Mouse (Mus musculus): ENCODE measurements around the gene Mycbp2.
A peak's percentile ranks its signal among the peaks of the same experiment; 100 is the strongest.

Mycbp2 gene

DNA sequence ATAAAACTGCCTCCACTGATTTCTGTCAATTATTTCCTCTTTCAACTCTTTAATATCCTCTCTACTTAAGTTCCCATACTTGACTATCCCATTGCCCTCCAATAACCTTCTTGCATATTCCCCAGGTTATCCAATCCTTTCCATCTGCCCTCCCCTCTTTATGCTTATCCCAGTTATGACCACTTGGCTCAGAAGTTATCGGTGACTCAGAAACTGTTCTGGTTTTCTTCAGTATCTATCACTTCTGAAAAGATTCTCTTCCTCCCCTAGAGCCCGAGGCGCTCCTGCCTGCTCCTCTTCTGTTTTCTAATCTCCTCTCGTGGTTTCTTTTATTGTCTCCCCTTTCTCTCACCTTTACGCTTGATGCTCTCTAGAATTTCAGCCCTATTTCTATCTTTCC is 2.8 kb downstream of the Mycbp2 start:
- Histone ChIP-seq H3K27me3 (ENCODE audit: control insufficient read depth, insufficient read depth, low read length, poor library complexity, severe bottlenecking) (no peaks in the 10 kb centered on the region), H3K36me3 (ENCODE audit: control insufficient read depth, insufficient read depth, low read length, poor library complexity, severe bottlenecking) (no peaks in the 10 kb centered on the region)
- DNase-seq (ENCODE audit: low read depth, low spot score), result no peak

DNA sequence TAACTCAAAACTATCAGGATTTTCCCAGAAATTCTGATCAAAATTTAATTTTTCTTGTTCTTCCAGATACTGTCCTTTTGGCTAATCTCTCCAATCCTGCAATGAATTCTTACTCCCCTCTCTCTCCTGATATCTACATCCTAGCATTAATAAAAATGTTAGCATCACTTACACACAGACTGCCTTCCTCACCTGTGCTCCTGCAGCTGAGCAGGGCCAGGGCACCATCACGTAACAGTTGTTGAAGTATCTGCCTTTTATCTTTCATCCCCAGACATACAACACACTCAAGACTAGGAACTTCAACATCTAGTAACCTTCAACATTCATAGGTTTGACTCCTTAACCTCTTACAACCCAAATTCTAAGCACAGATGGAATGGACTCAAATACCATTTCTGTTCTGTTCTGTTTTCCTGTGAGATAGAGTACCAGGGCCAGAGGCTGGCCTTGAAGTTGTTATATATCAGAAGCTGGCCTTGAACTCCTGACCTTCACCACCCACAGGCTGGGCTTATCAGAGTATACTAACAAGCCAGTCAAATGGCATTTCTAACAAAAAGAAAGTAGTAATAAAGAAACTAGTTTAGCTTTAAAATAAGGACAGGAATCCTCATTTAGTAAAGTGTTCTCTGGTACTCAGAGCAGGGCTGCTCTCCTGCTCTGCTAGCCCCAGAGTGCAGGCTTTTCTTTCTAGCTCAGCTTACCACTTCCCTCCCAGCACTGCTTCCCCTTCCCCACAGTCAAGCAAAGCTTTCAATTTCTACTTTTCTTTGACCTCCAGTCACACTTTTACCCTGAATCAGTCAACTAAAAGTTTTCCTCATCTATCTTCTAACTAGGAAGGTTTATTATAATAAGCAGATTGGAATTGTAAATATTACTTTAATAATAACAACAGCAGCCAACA is 5.0 kb downstream of the Mycbp2 start:
- Histone ChIP-seq H3K27me3 (ENCODE audit: control insufficient read depth, insufficient read depth, low read length, poor library complexity, severe bottlenecking) (no peaks in the 10 kb centered on the region), H3K36me3 (ENCODE audit: control insufficient read depth, insufficient read depth, low read length, poor library complexity, severe bottlenecking) (no peaks in the 10 kb centered on the region)
- peak; percentile 45 for DNase-seq (ENCODE audit: low read depth, low spot score)

DNA sequence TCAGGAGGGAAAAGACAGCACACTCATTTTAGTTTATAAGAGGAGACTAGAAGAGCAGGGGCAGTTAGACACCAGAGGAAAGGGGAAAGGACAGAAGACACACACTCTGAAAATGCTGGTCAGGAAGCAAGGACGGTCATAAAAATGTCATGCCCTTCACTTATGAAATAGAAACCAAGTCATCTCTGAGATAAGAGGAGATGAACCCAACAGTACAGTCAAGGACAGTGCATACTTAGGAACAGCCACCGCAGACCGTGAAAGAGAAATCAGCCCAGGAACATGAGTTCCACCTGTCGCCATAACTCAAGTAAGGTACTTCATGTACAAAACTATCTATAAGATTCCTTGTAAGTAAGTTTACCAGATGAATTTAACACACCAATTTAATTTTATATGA is 33.7 kb downstream of the Mycbp2 start:
- DNase-seq (ENCODE audit: low read depth, low spot score), result no peak
- Histone ChIP-seq H3K36me3 (ENCODE audit: control insufficient read depth, insufficient read depth, low read length, poor library complexity, severe bottlenecking) (peaks cover 9% of the 10 kb centered on the region), H3K27me3 (ENCODE audit: control insufficient read depth, insufficient read depth, low read length, poor library complexity, severe bottlenecking) (no peaks in the 10 kb centered on the region)

DNA sequence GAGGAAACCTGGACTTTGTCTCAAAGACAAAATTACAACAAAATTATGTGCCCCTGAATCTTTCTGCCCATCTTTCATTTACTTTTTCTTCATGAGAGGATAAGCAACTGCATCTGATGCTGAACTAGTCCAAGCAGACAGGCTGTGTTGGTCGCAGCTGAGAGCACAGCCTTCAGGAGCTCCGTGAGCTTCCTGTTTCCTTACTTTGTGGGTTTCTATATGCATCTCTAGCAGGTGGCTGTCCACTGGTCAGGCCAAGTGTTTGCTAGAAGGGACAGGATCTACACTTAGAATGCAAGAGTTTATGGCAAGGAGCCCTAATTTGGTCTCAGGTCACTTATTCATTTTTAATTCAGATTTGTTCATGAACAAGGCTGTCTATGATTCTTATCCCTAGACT is 50.4 kb downstream of the Mycbp2 start:
- Histone ChIP-seq H3K36me3 (ENCODE audit: control insufficient read depth, insufficient read depth, low read length, poor library complexity, severe bottlenecking) (peaks cover 5% of the 10 kb centered on the region), H3K27me3 (ENCODE audit: control insufficient read depth, insufficient read depth, low read length, poor library complexity, severe bottlenecking) (no peaks in the 10 kb centered on the region)
- peak; percentile 36 for DNase-seq (ENCODE audit: low read depth, low spot score)

DNA sequence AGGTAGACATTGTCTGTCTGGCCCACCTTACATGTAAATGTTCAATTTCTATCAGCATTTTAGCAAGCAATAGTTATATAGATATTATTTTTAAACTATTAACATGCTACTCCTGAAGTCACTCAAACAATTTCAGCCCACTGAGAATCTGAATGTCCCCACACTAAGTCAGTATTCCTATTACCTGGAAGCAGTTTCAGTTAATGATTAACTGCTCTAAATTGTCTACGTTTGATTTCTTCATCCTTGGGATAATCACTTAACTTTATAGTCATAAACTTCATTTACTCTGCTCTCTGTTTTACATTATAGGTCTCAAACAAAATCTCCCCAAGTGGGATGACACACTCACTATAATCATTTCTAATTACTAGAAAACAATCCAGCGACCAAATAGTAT is 60.0 kb downstream of the Mycbp2 start:
- H3K27me3 ChIP-seq (ENCODE audit: control insufficient read depth, insufficient read depth, low read length, poor library complexity, severe bottlenecking), result no peaks in the 10 kb centered on the region
- peaks cover 3% of the 10 kb centered on the region for H3K36me3 ChIP-seq (ENCODE audit: control insufficient read depth, insufficient read depth, low read length, poor library complexity, severe bottlenecking)
- no peak for DNase-seq (ENCODE audit: low read depth, low spot score)

DNA sequence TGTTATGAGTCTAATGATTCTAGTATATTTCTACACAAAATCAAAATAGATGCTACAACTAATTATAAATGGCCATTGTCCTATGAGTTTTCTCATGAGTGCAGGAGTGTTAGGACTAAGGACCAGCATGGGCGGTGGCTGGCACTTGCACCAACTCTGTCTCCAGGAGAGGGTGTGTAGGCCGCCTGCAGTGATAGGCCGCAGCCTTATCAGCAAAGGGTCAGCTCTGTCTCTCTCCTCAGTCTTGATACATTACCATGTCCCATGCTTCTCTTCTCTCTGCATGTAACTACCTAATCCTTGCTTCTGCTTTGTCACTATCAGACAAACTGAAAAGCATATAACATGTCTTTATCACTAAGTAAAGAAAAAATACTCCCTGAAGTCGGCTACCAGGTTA is 69.9 kb downstream of the Mycbp2 start:
- H3K27me3 ChIP-seq (ENCODE audit: control insufficient read depth, insufficient read depth, low read length, poor library complexity, severe bottlenecking), result no peaks in the 10 kb centered on the region
- peaks cover 6% of the 10 kb centered on the region; the same call in 1 of the 2 replicates for H3K36me3 ChIP-seq (ENCODE audit: control insufficient read depth, insufficient read depth, low read length, poor library complexity, severe bottlenecking)
- no peak for DNase-seq (ENCODE audit: low read depth, low spot score)

DNA sequence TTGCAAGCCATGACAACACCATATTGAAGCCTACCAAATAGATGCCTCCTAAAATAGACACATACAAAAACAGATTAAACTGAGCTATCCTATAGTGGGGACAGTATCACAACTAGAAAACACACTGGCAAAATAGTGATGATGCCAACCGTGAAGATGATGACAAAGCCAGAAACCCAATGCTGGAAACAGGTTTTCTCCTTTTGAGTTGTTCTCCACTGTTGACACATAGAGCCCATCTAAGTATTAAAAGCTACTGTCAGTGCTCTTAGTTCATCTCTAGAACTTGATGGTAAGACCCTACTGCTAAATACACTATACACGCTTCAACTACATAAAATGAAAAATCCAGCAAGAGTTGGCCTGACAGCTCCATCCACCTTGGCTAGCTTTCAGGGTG is 86.2 kb downstream of the Mycbp2 start:
- peaks cover 15% of the 10 kb centered on the region for H3K36me3 ChIP-seq (ENCODE audit: control insufficient read depth, insufficient read depth, low read length, poor library complexity, severe bottlenecking)
- no peak for DNase-seq (ENCODE audit: low read depth, low spot score)
- H3K27me3 ChIP-seq (ENCODE audit: control insufficient read depth, insufficient read depth, low read length, poor library complexity, severe bottlenecking), result no peaks in the 10 kb centered on the region

DNA sequence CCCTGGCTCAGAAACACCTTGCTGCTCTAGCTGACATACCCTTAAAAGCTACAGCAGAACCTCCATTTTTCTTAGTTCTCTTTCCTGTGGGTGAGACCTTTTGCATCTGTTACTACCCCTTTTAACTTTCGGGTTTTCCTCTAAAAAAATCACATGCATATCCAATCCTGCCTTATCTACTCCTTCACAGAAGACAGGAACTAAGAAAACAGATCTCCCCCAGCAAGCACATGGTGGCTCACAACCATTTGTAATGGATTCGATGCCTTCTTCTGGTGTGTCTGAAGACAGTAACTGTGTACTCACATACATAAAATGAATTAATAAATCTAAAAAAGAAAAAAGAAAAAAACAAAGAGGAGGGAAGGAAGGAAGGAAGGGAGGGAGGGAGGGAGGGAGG is 87.9 kb downstream of the Mycbp2 start:
- peaks cover 18% of the 10 kb centered on the region for H3K36me3 ChIP-seq (ENCODE audit: control insufficient read depth, insufficient read depth, low read length, poor library complexity, severe bottlenecking)
- H3K27me3 ChIP-seq (ENCODE audit: control insufficient read depth, insufficient read depth, low read length, poor library complexity, severe bottlenecking), result no peaks in the 10 kb centered on the region
- DNase-seq (ENCODE audit: low read depth, low spot score), result no peak

DNA sequence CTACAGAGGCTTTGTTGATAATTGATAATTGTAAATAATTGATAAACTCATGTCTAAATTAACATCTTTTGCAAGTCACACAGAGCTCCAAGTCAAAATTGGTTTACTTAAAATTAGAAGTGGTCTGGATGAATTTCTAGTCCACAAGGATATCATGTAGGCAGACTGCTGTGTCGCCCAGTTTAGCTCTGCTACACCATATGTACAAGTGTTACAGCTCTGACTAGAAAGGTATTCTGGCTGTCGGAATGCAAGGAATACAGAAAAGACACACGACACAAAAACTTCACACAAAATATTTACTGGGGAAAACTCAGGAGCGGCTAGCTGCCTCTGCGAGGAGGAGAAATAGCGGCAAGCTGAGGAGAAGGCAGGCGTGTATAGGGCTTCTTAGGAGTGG is 89.7 kb downstream of the Mycbp2 start:
- Histone ChIP-seq H3K36me3 (ENCODE audit: control insufficient read depth, insufficient read depth, low read length, poor library complexity, severe bottlenecking) (peaks cover 18% of the 10 kb centered on the region), H3K27me3 (ENCODE audit: control insufficient read depth, insufficient read depth, low read length, poor library complexity, severe bottlenecking) (no peaks in the 10 kb centered on the region)
- DNase-seq (ENCODE audit: low read depth, low spot score), result no peak

DNA sequence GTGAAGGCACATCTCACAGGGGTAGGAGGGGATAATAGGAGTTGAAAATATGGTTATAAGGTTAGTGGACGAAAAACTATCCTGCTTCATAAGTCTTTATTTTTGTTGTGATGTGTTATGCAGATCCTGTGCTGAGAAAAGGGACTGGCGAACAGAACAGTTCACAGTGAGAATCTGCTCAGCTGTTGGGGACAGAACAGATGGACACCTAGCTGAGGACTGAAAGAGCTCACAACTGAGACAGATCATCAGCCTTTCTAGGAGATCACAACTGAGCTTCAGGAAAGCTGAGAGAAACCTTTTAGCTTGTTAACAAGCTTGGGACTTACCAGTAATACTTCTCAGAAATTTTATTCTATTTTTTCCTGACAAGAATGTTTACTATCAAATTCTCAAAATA is 92.3 kb downstream of the Mycbp2 start:
- H3K36me3 ChIP-seq (ENCODE audit: control insufficient read depth, insufficient read depth, low read length, poor library complexity, severe bottlenecking), result peaks cover 15% of the 10 kb centered on the region; the same call in 1 of the 2 replicates
- no peaks in the 10 kb centered on the region for H3K27me3 ChIP-seq (ENCODE audit: control insufficient read depth, insufficient read depth, low read length, poor library complexity, severe bottlenecking)
- no peak for DNase-seq (ENCODE audit: low read depth, low spot score)

DNA sequence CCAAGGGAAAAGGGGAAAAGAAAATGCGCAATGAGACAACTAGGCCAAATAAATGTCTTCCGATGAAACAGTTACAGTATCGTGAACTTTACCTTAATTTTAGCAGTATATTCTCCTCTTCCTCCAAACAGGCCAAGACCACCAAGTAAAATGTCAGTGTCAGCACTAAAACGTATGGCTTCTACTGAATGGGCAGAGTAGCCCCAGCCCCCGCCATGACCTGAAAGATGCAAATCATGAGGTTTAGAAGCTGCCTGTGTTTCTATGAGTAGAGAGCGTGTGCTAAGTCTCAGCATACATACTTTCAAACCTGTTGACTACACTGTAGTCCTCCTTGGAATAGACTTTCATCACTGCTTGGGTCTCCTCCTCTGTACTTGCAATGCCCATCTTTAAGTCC is 104.6 kb downstream of the Mycbp2 start:
- DNase-seq (ENCODE audit: low read depth, low spot score), result no peak
- peaks cover 5% of the 10 kb centered on the region for H3K36me3 ChIP-seq (ENCODE audit: control insufficient read depth, insufficient read depth, low read length, poor library complexity, severe bottlenecking)
- H3K27me3 ChIP-seq (ENCODE audit: control insufficient read depth, insufficient read depth, low read length, poor library complexity, severe bottlenecking), result no peaks in the 10 kb centered on the region

DNA sequence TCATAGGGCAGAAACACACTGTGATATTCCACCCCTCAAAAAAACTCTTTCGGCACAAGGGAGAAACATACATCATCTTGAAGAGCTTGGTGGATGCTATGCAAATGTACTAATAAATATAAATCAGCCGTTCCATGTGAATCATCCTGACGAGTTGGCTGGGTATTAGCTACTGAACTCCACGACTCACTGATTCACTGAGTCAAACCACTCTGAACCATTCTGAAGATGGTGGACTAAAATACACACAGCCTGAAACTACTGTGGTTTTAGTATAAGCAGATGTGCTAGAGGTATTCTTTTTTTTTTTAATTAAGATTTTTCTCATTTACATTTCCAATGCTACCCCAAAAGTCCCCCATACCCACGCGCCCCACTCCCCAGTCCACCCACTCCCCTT is 111.8 kb downstream of the Mycbp2 start:
- DNase-seq (ENCODE audit: low read depth, low spot score), result no peak
- Histone ChIP-seq H3K36me3 (ENCODE audit: control insufficient read depth, insufficient read depth, low read length, poor library complexity, severe bottlenecking) (peaks cover 1% of the 10 kb centered on the region; the same call in 1 of the 2 replicates), H3K27me3 (ENCODE audit: control insufficient read depth, insufficient read depth, low read length, poor library complexity, severe bottlenecking) (no peaks in the 10 kb centered on the region)

DNA sequence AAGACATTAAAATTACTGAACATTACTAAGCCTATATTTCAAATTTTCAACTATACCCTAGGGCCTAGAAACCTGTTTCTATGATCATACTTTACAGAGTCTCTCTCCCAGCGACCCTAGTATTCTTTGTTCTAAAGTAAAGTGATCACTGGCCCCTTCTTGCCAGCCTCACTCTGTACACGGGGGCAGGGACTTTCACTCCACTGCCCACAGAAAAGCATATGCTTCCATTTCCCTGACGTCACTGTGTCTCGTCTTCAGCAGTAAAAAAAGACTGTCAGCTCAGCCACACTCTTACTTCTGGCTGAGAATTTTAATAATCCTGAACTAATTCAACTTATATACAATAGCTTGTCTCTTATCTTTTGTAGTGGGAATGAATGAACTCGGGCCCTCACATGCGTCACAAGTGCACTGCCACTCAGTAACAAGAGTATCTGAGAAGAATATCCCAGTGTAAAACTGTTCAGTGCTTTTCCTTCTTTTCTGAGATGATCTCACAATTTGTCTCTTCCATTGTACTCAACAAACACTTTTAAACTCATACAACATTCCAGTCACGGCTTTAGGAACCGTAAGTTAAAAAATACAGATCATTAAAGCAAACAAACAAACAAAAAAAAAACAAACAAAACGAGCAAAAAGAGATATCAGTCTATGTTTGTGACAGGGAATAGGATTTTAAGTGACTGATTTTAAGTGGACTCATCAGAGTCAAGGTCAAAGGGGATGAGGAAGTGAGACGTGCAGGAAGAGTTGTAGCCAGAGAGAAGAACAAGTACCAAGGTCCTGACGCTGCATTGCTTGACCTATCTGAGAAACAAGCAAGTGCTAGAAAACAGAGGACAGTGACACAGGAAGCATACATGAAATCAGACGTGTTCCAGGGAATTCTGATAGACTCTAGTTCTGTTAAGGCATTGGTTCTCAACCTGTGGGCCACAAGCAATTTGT is 112.7 kb downstream of the Mycbp2 start:
- no peak for DNase-seq (ENCODE audit: low read depth, low spot score)
- H3K36me3 ChIP-seq (ENCODE audit: control insufficient read depth, insufficient read depth, low read length, poor library complexity, severe bottlenecking), result peaks cover 1% of the 10 kb centered on the region; the same call in 1 of the 2 replicates
- H3K27me3 ChIP-seq (ENCODE audit: control insufficient read depth, insufficient read depth, low read length, poor library complexity, severe bottlenecking), result no peaks in the 10 kb centered on the region

DNA sequence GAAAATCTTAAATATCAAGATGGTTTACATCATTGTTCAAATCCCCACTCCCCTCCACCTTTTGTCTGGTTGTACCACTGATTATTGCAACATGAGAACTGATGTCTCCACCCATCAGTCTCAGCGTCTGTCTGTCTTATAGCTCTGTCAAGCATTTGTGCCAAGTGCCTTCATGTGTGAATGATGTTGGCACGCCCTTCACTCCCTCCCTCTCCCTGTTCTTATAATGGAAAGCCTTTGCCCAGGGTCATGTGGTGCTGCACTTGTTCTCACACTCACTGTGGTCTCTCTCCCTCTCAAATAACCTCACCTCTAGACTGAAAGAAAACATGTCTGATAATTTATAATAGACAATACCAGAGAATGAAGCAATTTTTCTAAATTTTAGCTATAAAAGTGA is 124.3 kb downstream of the Mycbp2 start:
- no peak for DNase-seq (ENCODE audit: low read depth, low spot score)
- H3K36me3 ChIP-seq (ENCODE audit: control insufficient read depth, insufficient read depth, low read length, poor library complexity, severe bottlenecking), result peaks cover 14% of the 10 kb centered on the region
- no peaks in the 10 kb centered on the region for H3K27me3 ChIP-seq (ENCODE audit: control insufficient read depth, insufficient read depth, low read length, poor library complexity, severe bottlenecking)

DNA sequence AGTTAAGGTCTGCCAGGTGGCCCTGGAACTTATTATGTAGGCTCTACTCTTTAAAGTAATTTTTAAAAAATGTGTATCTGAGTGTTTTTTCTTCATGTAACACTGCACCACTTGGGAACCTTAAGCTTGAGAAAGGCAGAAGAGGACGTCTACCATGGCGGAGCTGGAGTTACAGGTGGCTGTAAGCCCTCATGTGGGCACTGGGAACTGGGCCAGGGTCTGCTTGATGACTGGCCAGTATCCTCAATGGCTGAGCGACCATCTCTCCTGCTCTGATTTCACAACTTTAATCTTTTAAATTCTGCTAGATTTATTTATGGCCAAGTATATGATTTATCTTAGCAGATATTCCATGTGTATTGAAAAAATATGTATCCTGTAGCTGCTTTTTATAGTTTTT is 124.9 kb downstream of the Mycbp2 start:
- no peaks in the 10 kb centered on the region for H3K27me3 ChIP-seq (ENCODE audit: control insufficient read depth, insufficient read depth, low read length, poor library complexity, severe bottlenecking)
- H3K36me3 ChIP-seq (ENCODE audit: control insufficient read depth, insufficient read depth, low read length, poor library complexity, severe bottlenecking), result peaks cover 14% of the 10 kb centered on the region
- no peak for DNase-seq (ENCODE audit: low read depth, low spot score)
